Mouse (Mus musculus) forebrain, embryonic 16.5 days (tissue): ENCODE measurements around the gene Hoxa5. TPM values are rescaled to one million over a fixed set of nuclear protein-coding genes. Genes with fewer than 3 reads are reported as not detected.

ENCODE experiments used
- ATAC-seq: fragments of 200-750 bp; cut with Nextera tagmentation; 2 replicates; pipeline ENCODE4 v1.8.0; 2017; ENCODE audit warnings: mild to moderate bottlenecking, moderate library complexity
- H3K27ac ChIP-seq: fragments of 300-500 bp; sonication (generic); 2 replicates; pipeline ENCODE4 v1.5.1; 2014; ENCODE audit warnings: low read length, control low read depth
- H3K27me3 ChIP-seq: fragments of 300-500 bp; sonication (generic); replicated peaks from 2 replicates; pipeline ENCODE4 v1.6.1; 2014; ENCODE audit warnings: low read length; ENCODE audit not compliant: control insufficient read depth, insufficient read depth
- H3K36me3 ChIP-seq: fragments of 300-500 bp; sonication (generic); 2 replicates; pipeline ENCODE4 v1.6.1; 2014; ENCODE audit not compliant: control insufficient read depth, insufficient read depth
- H3K4me1 ChIP-seq: fragments of 300-500 bp; sonication (generic); replicated peaks from 2 replicates; pipeline ENCODE4 v1.6.1; 2014; ENCODE audit warnings: low read length; ENCODE audit not compliant: control insufficient read depth, insufficient read depth
- H3K4me2 ChIP-seq: fragments of 300-500 bp; sonication (generic); 2 replicates; pipeline ENCODE4 v1.6.1; 2014; ENCODE audit warnings: mild to moderate bottlenecking, low read length, control low read depth
- H3K4me3 ChIP-seq: fragments of 300-500 bp; sonication (generic); replicated peaks from 2 replicates; pipeline ENCODE4 v1.5.1; 2014; ENCODE audit warnings: mild to moderate bottlenecking, low read length, control low read depth
- H3K9ac ChIP-seq: fragments of 300-500 bp; sonication (generic); replicated peaks from 2 replicates; pipeline ENCODE4 v1.6.1; 2014; ENCODE audit warnings: low read depth, low read length, control low read depth
- H3K9me3 ChIP-seq: fragments of 300-500 bp; sonication (generic); 2 replicates; pipeline ENCODE4 v1.6.1; 2016; ENCODE audit warnings: low read length; ENCODE audit not compliant: control insufficient read depth
- WGBS: fragments of 180-500 bp; shearing (Covaris S2); extraction: QIAGEN DNeasy Blood & Tissue Kit; methylation state at CpG from one replicate; pipeline ENCODE4 v1.1.7; 2014; 5-methylcytosine and 5-hydroxymethylcytosine counted together
- polyA plus RNA-seq: library from polyadenylated mRNA; unstranded; fragments of >200 nt; fragmentation: Nextera tagmentation; extraction: Ambion mirVana; gene quantifications from 2 replicates; pipeline ENCODE4 v1.2.1, GENCODE M21; 2015

Gene Hoxa5
- polyA plus RNA-seq, 1 experiment from 2014 or later = not detected

- Histone ChIP-seq H3K4me2 (no peak overlapping the region), H3K27ac (no peak overlapping the region), H3K4me3 (no peak overlapping the region), H3K4me1 (peaks cover 11% of the 10 kb centered on the region), H3K9me3 (no peaks in the 10 kb centered on the region), H3K27me3 (peaks cover 89% of the 10 kb centered on the region), H3K36me3 (no peaks in the 10 kb centered on the region), H3K9ac (no peak overlapping the region)
- whole genome bisulfite sequencing = under 1% methylated on average over 14 of the region's 14 CpGs
- ATAC-seq = no peak
Observed at GRCm38 (mm10) chr6:52162611-52163365, 41.6 kb downstream of the Hoxa5 start.

- Histone ChIP-seq H3K27ac (no peak overlapping the region), H3K9me3 (no peaks in the 10 kb centered on the region), H3K4me1 (peaks cover 12% of the 10 kb centered on the region), H3K4me3 (no peak overlapping the region), H3K9ac (no peak overlapping the region), H3K36me3 (no peaks in the 10 kb centered on the region), H3K27me3 (peaks cover 89% of the 10 kb centered on the region), H3K4me2 (no peak overlapping the region)
- 0% methylated on average over 1 of the region's 1 CpGs for WGBS
- ATAC-seq = no peak
Observed at GRCm38 (mm10) chr6:52162093-52162380, 42.4 kb downstream of the Hoxa5 start.

- no peak overlapping the region for H3K4me3 ChIP-seq
- peaks cover 12% of the 10 kb centered on the region for H3K4me1 ChIP-seq
- no peaks in the 10 kb centered on the region for H3K9me3 ChIP-seq
- no peak overlapping the region for H3K4me2 ChIP-seq
- no peak overlapping the region for H3K9ac ChIP-seq
- H3K27me3 ChIP-seq = peaks cover 89% of the 10 kb centered on the region
- H3K36me3 ChIP-seq = no peaks in the 10 kb centered on the region
- WGBS = 1% methylated on average over 8 of the region's 8 CpGs
- H3K27ac ChIP-seq = no peak overlapping the region
- no peak for ATAC-seq
Observed at GRCm38 (mm10) chr6:52161336-52162092, 42.9 kb downstream of the Hoxa5 start.

GRCm38 (mm10) chr6:52160511-52161335 lies 43.7 kb downstream of the Hoxa5 start:
- WGBS = under 1% methylated on average over 30 of the region's 30 CpGs
- Histone ChIP-seq H3K9me3 (no peaks in the 10 kb centered on the region), H3K4me3 (no peak overlapping the region), H3K27ac (no peak overlapping the region), H3K4me2 (no peak overlapping the region), H3K36me3 (no peaks in the 10 kb centered on the region), H3K9ac (no peak overlapping the region), H3K27me3 (peaks cover 89% of the 10 kb centered on the region), H3K4me1 (peaks cover 12% of the 10 kb centered on the region)
- ATAC-seq = no peak

- Histone ChIP-seq H3K27ac (no peak overlapping the region), H3K4me3 (no peak overlapping the region), H3K36me3 (no peaks in the 10 kb centered on the region), H3K4me1 (peaks cover 12% of the 10 kb centered on the region), H3K27me3 (peaks cover 88% of the 10 kb centered on the region), H3K9ac (no peak overlapping the region), H3K4me2 (no peak overlapping the region), H3K9me3 (no peaks in the 10 kb centered on the region)
- no peak for ATAC-seq
- WGBS = 2% methylated on average over 7 of the region's 9 CpGs
Observed at GRCm38 (mm10) chr6:52159979-52160378, 44.4 kb downstream of the Hoxa5 start.

- no peaks in the 10 kb centered on the region for H3K36me3 ChIP-seq
- H3K27ac ChIP-seq = no peak overlapping the region
- WGBS = 3% methylated on average over 12 of the region's 12 CpGs
- H3K9me3 ChIP-seq = no peaks in the 10 kb centered on the region
- no peak overlapping the region for H3K9ac ChIP-seq
- no peak overlapping the region; the same call in 1 of the 2 replicates for H3K4me2 ChIP-seq
- no peak overlapping the region for H3K4me3 ChIP-seq
- H3K27me3 ChIP-seq = peaks cover 90% of the 10 kb centered on the region
- peaks cover 12% of the 10 kb centered on the region for H3K4me1 ChIP-seq
- ATAC-seq = no peak
Observed at GRCm38 (mm10) chr6:52159164-52159761, 45.1 kb downstream of the Hoxa5 start.

- Histone ChIP-seq H3K4me3 (peak within 1 kb of the TSS; percentile 37), H3K27me3 (peaks cover 90% of the 10 kb centered on the region), H3K4me1 (peaks cover 12% of the 10 kb centered on the region), H3K27ac (no peak within 1 kb of the TSS), H3K4me2 (peak within 1 kb of the TSS; percentile 56), H3K36me3 (no peaks in the 10 kb centered on the region), H3K9ac (no peak within 1 kb of the TSS), H3K9me3 (no peaks in the 10 kb centered on the region)
- under 1% methylated on average over 55 of the region's 55 CpGs for WGBS
- ATAC-seq = peak; percentile 76
Observed at GRCm38 (mm10) chr6:52158276-52159051, 45.9 kb downstream of the Hoxa5 start, which contains the start of gene Hoxa1. Hoxa1 (minus strand) TSS chr6:52158317.

GRCm38 (mm10) chr6:52157466-52158275 lies 46.7 kb downstream of the Hoxa5 start:
- no peak overlapping the region for H3K9ac ChIP-seq
- 0 out of 2 replicates have a peak, but pooled peaks have one; percentile 4 for ATAC-seq
- no peaks in the 10 kb centered on the region for H3K36me3 ChIP-seq
- H3K9me3 ChIP-seq = no peaks in the 10 kb centered on the region
- peaks cover 12% of the 10 kb centered on the region for H3K4me1 ChIP-seq
- peak overlapping the region; percentile 56 for H3K4me2 ChIP-seq
- 1% methylated on average over 32 of the region's 32 CpGs for WGBS
- peaks cover 90% of the 10 kb centered on the region for H3K27me3 ChIP-seq
- H3K27ac ChIP-seq = no peak overlapping the region
- H3K4me3 ChIP-seq = peak overlapping the region; percentile 37
